Mouse (Mus musculus): ENCODE data around the gene Tor4a. TPM values are rescaled to one million over a fixed set of nuclear protein-coding genes. Genes with fewer than 3 reads are reported as not detected.

The Tor4a gene
- polyA plus RNA-seq, 1 experiment: 21.8 TPM

DNA sequence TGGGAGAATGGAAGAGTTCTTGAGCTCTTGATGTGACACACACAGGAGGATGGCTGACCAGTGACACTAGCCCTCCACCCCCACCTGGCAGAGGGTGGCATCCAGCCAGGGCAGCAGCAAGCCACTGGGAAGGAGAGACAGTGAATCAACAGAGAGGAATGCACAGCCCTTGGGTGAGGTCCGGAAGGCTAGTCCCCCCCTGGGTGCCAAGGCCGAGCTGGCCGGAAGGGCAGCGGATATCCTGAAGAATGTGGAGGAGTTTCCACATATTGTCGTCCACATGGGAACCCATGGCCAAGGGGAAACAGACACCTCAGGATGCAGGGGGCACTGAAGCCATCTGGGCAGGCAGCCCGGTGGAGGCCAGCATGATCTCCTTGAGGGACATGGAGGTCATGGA is 51.3 kb downstream of the Tor4a start:
- WGBS: 55% methylated on average over 6 of the region's 6 CpGs
- Histone ChIP-seq H3K4me3 (ENCODE audit: insufficient read depth, low read depth, low read length) (no peak overlapping the region), H3K27me3 (replicated peaks; ENCODE audit: control insufficient read depth, insufficient read depth, low read length) (no peaks in the 10 kb centered on the region), H3K4me1 (ENCODE audit: control insufficient read depth, insufficient read depth, low read length) (0 out of 2 replicates have a peak, but pooled peaks cover 3% of the 10 kb centered on the region), H3K27ac (ENCODE audit: insufficient read depth, low read depth, low read length) (peak overlapping the region; percentile 61), H3K36me3 (ENCODE audit: control insufficient read depth, insufficient read depth, low read length) (no peaks in the 10 kb centered on the region)
- TF ChIP-seq POLR2A (IDR thresholded peaks at IDR 0.05; ENCODE audit: low read depth, low read length) (no peak), CTCF (conservative IDR thresholded peaks at IDR 0.05; ENCODE audit: insufficient read depth, insufficient read length, low read depth, low read length) (no peak)
- DNase-seq: peak; percentile 83

Other genes with a start within 250 kb of the Tor4a start
- gene Zmynd19, start 247.1 kb downstream of the Tor4a start, polyA plus RNA-seq (2012; rRNA removed): 5.1 and 6.3 TPM in 2 replicates
- 13.0 and 14.1 TPM in 2 replicates for gene Dph7, start 234.5 kb downstream of the Tor4a start, polyA plus RNA-seq (2012; rRNA removed)
- 55.8 and 66.0 TPM in 2 replicates for gene Mrpl41, start 221.8 kb downstream of the Tor4a start, polyA plus RNA-seq (2012; rRNA removed)
- gene Pnpla7, start 220.9 kb downstream of the Tor4a start, polyA plus RNA-seq (2012; rRNA removed): 22.4 and 24.1 TPM in 2 replicates
- gene Nsmf, start 142.5 kb downstream of the Tor4a start, polyA plus RNA-seq (2012; rRNA removed): 77.8 and 110 TPM in 2 replicates
- 23.7 and 29.2 TPM in 2 replicates for gene Entpd8, start 116.6 kb downstream of the Tor4a start, polyA plus RNA-seq (2012; rRNA removed)
- gene Noxa1, start 101.7 kb downstream of the Tor4a start, polyA plus RNA-seq (2012; rRNA removed): not detected in 2 replicates
- gene Nrarp, start 16.1 kb downstream of the Tor4a start, polyA plus RNA-seq (2012; rRNA removed): 5.7 and 7.8 TPM in 2 replicates
- 62.6 and 70.5 TPM in 2 replicates for gene Nelfb, start 14.6 kb upstream of the Tor4a start, polyA plus RNA-seq (2012; rRNA removed)
- gene Stpg3, start 17.8 kb upstream of the Tor4a start, polyA plus RNA-seq (2012; rRNA removed): 0.42 and 0.68 TPM in 2 replicates
- gene Fam166a, start 21.9 kb upstream of the Tor4a start, polyA plus RNA-seq (2012; rRNA removed): 0.55 and 0.58 TPM in 2 replicates
- 313 and 314 TPM in 2 replicates for gene Tubb4b, start 27.8 kb upstream of the Tor4a start, polyA plus RNA-seq (2012; rRNA removed)
- gene Slc34a3, start 37.5 kb upstream of the Tor4a start, polyA plus RNA-seq (2012; rRNA removed): 240 and 299 TPM in 2 replicates
- gene Rnf224, start 39.9 kb upstream of the Tor4a start, polyA plus RNA-seq (2012; rRNA removed): 0.06 and 0.12 TPM in 2 replicates
- gene Rnf208, start 45.4 kb upstream of the Tor4a start, polyA plus RNA-seq (2012; rRNA removed): 49.1 and 57.9 TPM in 2 replicates
- gene Cysrt1, start 45.6 kb upstream of the Tor4a start, polyA plus RNA-seq (2012; rRNA removed): 0.66 and 1.2 TPM in 2 replicates
- gene AL732309.1, start 50.0 kb upstream of the Tor4a start, polyA plus RNA-seq (2012; rRNA removed): 13.0 and 15.2 TPM in 2 replicates
- 48.9 and 50.7 TPM in 2 replicates for gene Tmem203, start 58.6 kb upstream of the Tor4a start, polyA plus RNA-seq (2012; rRNA removed)
- 81.0 and 85.4 TPM in 2 replicates for gene Tprn, start 65.7 kb upstream of the Tor4a start, polyA plus RNA-seq (2012; rRNA removed)
- gene Ssna1, start 75.6 kb upstream of the Tor4a start, polyA plus RNA-seq (2012; rRNA removed): 46.2 and 48.8 TPM in 2 replicates
- 82.6 and 92.3 TPM in 2 replicates for gene Anapc2, start 75.6 kb upstream of the Tor4a start, polyA plus RNA-seq (2012; rRNA removed)
- not detected in 2 replicates for gene Tmem210, start 91.3 kb upstream of the Tor4a start, polyA plus RNA-seq (2012; rRNA removed)
- 2.7 and 3.0 TPM in 2 replicates for gene Lrrc26, start 93.0 kb upstream of the Tor4a start, polyA plus RNA-seq (2012; rRNA removed)
- 0.34 and 0.41 TPM in 2 replicates for gene Grin1, start 122.3 kb upstream of the Tor4a start, polyA plus RNA-seq (2012; rRNA removed)
- gene Man1b1, start 135.5 kb upstream of the Tor4a start, polyA plus RNA-seq (2012; rRNA removed): 16.6 and 19.6 TPM in 2 replicates
- 167 and 171 TPM in 2 replicates for gene Dpp7, start 159.5 kb upstream of the Tor4a start, polyA plus RNA-seq (2012; rRNA removed)
- gene Uap1l1, start 168.8 kb upstream of the Tor4a start, polyA plus RNA-seq (2012; rRNA removed): 125 and 133 TPM in 2 replicates
- gene Sapcd2, start 175.4 kb upstream of the Tor4a start, polyA plus RNA-seq (2012; rRNA removed): 0.20 and 0.34 TPM in 2 replicates
- 18.8 and 23.8 TPM in 2 replicates for gene Entpd2, start 199.0 kb upstream of the Tor4a start, polyA plus RNA-seq (2012; rRNA removed)
- gene Npdc1, start 202.5 kb upstream of the Tor4a start, polyA plus RNA-seq (2012; rRNA removed): 73.7 and 99.5 TPM in 2 replicates
- gene Fut7, start 226.4 kb upstream of the Tor4a start, polyA plus RNA-seq (2012; rRNA removed): 0.19 and 0.80 TPM in 2 replicates
- 51.0 and 64.0 TPM in 2 replicates for gene Abca2, start 231.8 kb upstream of the Tor4a start, polyA plus RNA-seq (2012; rRNA removed)

Data from kidney, adult 2 months (tissue).